ENCODE assay signal across 9 mouse cellular contexts in genomic region chr6:114919670-114920313, GRCm38 (mm10). TPM values are rescaled to one million over a fixed set of nuclear protein-coding genes. Genes with fewer than 3 reads are reported as not detected.
A peak's percentile ranks its signal among the peaks of the same experiment; 100 is the strongest.
DNase-seq lines count a peak whose midpoint lies in the region; ATAC-seq lines count a peak whose summit lies in the region.
"Had no signal": no experiment of that assay in that cellular context is flagged by ENCODE, and none has a peak within 500 bp of the region (broad histone marks: within the 10 kb centered on the region; RNA-seq: fewer than 3 reads in every experiment).

No protein-coding gene starts in this region.

- no peaks in the 10 kb centered on the region for H3K27me3 ChIP-seq in embryonic facial prominence, embryonic 11.5 days (ENCODE audit: control insufficient read depth, insufficient read depth, low read length)
- H3K27me3 ChIP-seq in intestine, embryonic 16.5 days (replicated peaks; ENCODE audit: control insufficient read depth, insufficient read depth, low read length), result no peaks in the 10 kb centered on the region
- H3K27me3 ChIP-seq: Patski had no signal

- no peaks in the 10 kb centered on the region; the same call in 1 of the 2 replicates for H3K36me3 ChIP-seq in embryonic facial prominence, embryonic 11.5 days (replicated peaks; ENCODE audit: control insufficient read depth, insufficient read depth, low read depth, low read length)
- no peaks in the 10 kb centered on the region for H3K36me3 ChIP-seq in intestine, embryonic 16.5 days (ENCODE audit: control insufficient read depth, insufficient read depth, low read length)

- H3K9ac ChIP-seq in embryonic facial prominence, embryonic 11.5 days (replicated peaks; ENCODE audit: low read length), result peak overlapping the region; percentile 77
- H3K9ac ChIP-seq in intestine, embryonic 16.5 days (ENCODE audit: low read depth, low read length), result peak overlapping the region; percentile 82

- H3K9me3 ChIP-seq in embryonic facial prominence, embryonic 11.5 days (replicated peaks; ENCODE audit: control insufficient read depth, low read length), result no peaks in the 10 kb centered on the region
- no peaks in the 10 kb centered on the region for H3K9me3 ChIP-seq in intestine, embryonic 16.5 days (ENCODE audit: control insufficient read depth, low read length)

- 18% methylated on average over 9 of the region's 9 CpGs for WGBS in embryonic facial prominence, embryonic 11.5 days
- 12% methylated on average over 9 of the region's 9 CpGs for WGBS in intestine, embryonic 16.5 days

- H3K27ac ChIP-seq in embryonic facial prominence, embryonic 11.5 days (replicated peaks; ENCODE audit: low read depth, low read length), result peak overlapping the region; percentile 75
- peak overlapping the region; percentile 90 for H3K27ac ChIP-seq in intestine, embryonic 16.5 days (ENCODE audit: low read length)

- DNase-seq in heart, adult 18-20 months, result peak; percentile 61 to 62
- no peak for DNase-seq in heart, postnatal 4 days
- DNase-seq in embryonic facial prominence, embryonic 11.5 days (ENCODE audit: low spot score), result peak; percentile 50
- peak; percentile 58 for DNase-seq in lung, postnatal 10 days
- DNase-seq in MN1 (ENCODE audit: low spot score), result no peak
- no peak for DNase-seq in thymus, postnatal 0 days (ENCODE audit: low spot score)

- peak overlapping the region; percentile 58 for H3K4me3 ChIP-seq in embryonic facial prominence, embryonic 11.5 days (ENCODE audit: low read depth, low read length)
- H3K4me3 ChIP-seq in intestine, embryonic 16.5 days (ENCODE audit: low read length), result peak overlapping the region; percentile 62

- ATAC-seq in embryonic facial prominence, embryonic 11.5 days (replicated peaks; ENCODE audit: insufficient number of reproducible peaks, low FRiP score, low TSS enrichment, low read depth), result no peak
- ATAC-seq in intestine, embryonic 16.5 days, result no peak
- ATAC-seq in erythroid progenitor cell, adult 5-6 weeks (replicated peaks; ENCODE audit: low FRiP score, poor library complexity, severe bottlenecking), result no peak; the same call in 1 of the 2 replicates
- ATAC-seq: Patski had no signal

- peaks cover 23% of the 10 kb centered on the region for H3K4me1 ChIP-seq in embryonic facial prominence, embryonic 11.5 days (ENCODE audit: control insufficient read depth, insufficient read depth, low read length)
- H3K4me1 ChIP-seq in intestine, embryonic 16.5 days (ENCODE audit: control insufficient read depth, insufficient read depth, low read length), result peaks cover 49% of the 10 kb centered on the region

- peak overlapping the region; percentile 44 for H3K4me2 ChIP-seq in embryonic facial prominence, embryonic 11.5 days (ENCODE audit: low read depth, low read length)
- peak overlapping the region; percentile 75 for H3K4me2 ChIP-seq in intestine, embryonic 16.5 days (ENCODE audit: low read depth, low read length)

RNA-seq across cellular contexts. Expression of gene Vgll4, which starts 50.0 kb away (rescaled TPM):
- 10 to 100 TPM; 20.4 to 22.9 TPM for total RNA-seq in heart, adult 18-20 months (2021)
- 10 to 100 TPM; 37.4 to 40.4 TPM for total RNA-seq in heart, postnatal 4 days (2021)
- 58.9 and 68.2 TPM in 2 replicates for polyA plus RNA-seq in embryonic facial prominence, embryonic 11.5 days (2014; fragmentation: Nextera tagmentation; extraction: Ambion mirVana)
- 66.1 and 75.7 TPM in 2 replicates for polyA plus RNA-seq in intestine, embryonic 16.5 days (2015; fragmentation: Nextera tagmentation; extraction: Ambion mirVana)
- 74.0 and 90.5 TPM in 2 replicates for polyA plus RNA-seq in thymus, postnatal 0 days (2015; fragmentation: Nextera tagmentation; extraction: Ambion mirVana)
- 2.5 and 6.7 TPM in 2 replicates for total RNA-seq in erythroid progenitor cell, adult 5-6 weeks (2015; ENCODE audit: low replicate concordance)
- total RNA-seq in erythroid progenitor cell, adult 5-6 weeks (2017; ENCODE audit: low replicate concordance), result 3.3 and 4.7 TPM in 2 replicates

Comparison
In these comparisons a context has a peak if more than half of its experiments do, and no peak if none do; other contexts are left out.
1. DNase-seq: peak in heart, adult 18-20 months (2 of 2), embryonic facial prominence, embryonic 11.5 days (single experiment) and lung, postnatal 10 days (single experiment); none in heart, postnatal 4 days (single experiment), MN1 (single experiment) and thymus, postnatal 0 days (single experiment).